Mouse (Mus musculus) heart, embryonic 11.5 days (tissue): Measurements from ENCODE around the gene Zap70. TPM values are rescaled to one million over a fixed set of nuclear protein-coding genes. Genes with fewer than 3 reads are reported as not detected.

Experiments
- ATAC-seq: fragments of 200-750 bp; cut with Nextera tagmentation; replicated peaks from 2 replicates; pipeline ENCODE4 v1.8.0; 2017; ENCODE audit warnings: moderate library complexity; ENCODE audit not compliant: insufficient number of reproducible peaks, low FRiP score, low TSS enrichment
- H3K27ac ChIP-seq: fragments of 300-500 bp; sonication (generic); 2 replicates; pipeline ENCODE4 v1.5.1; 2014; ENCODE audit warnings: mild to moderate bottlenecking, low read depth, low read length
- H3K27me3 ChIP-seq: fragments of 300-500 bp; sonication (generic); 2 replicates; pipeline ENCODE4 v1.6.1; 2014; ENCODE audit warnings: mild to moderate bottlenecking, low read length, mixed read lengths; ENCODE audit not compliant: control insufficient read depth, insufficient read depth
- H3K36me3 ChIP-seq: fragments of 300-500 bp; sonication (generic); 2 replicates; pipeline ENCODE4 v1.6.1; 2014; ENCODE audit warnings: mild to moderate bottlenecking, low read length, moderate library complexity, mixed read lengths; ENCODE audit not compliant: control insufficient read depth, insufficient read depth
- H3K4me1 ChIP-seq: fragments of 300-500 bp; sonication (generic); 2 replicates; pipeline ENCODE4 v1.6.1; 2014; ENCODE audit warnings: low read length; ENCODE audit not compliant: control insufficient read depth, insufficient read depth
- H3K4me2 ChIP-seq: fragments of 300-500 bp; sonication (generic); 2 replicates; pipeline ENCODE4 v1.6.1; 2014; ENCODE audit warnings: mild to moderate bottlenecking, moderate library complexity
- H3K4me3 ChIP-seq: fragments of 300-500 bp; sonication (generic); 2 replicates; pipeline ENCODE4 v1.5.1; 2014; ENCODE audit warnings: low read depth, low read length
- H3K9ac ChIP-seq: fragments of 300-500 bp; sonication (generic); 2 replicates; pipeline ENCODE4 v1.6.1; 2014; ENCODE audit warnings: mild to moderate bottlenecking, low read depth, low read length, moderate library complexity
- H3K9me3 ChIP-seq: fragments of 300-500 bp; sonication (generic); replicated peaks from 2 replicates; pipeline ENCODE4 v1.6.1; 2016; ENCODE audit warnings: low read length; ENCODE audit not compliant: control insufficient read depth
- WGBS: fragments of 180-500 bp; shearing (Covaris S2); extraction: QIAGEN DNeasy Blood & Tissue Kit; methylation state at CpG from one replicate; pipeline ENCODE4 v1.1.7; 2014; ENCODE audit not compliant: insufficient replicate concordance; 5-methylcytosine and 5-hydroxymethylcytosine counted together
- polyA plus RNA-seq: library from polyadenylated mRNA; unstranded; fragments of >200 nt; fragmentation: Nextera tagmentation; extraction: Ambion mirVana; gene quantifications from 2 replicates; pipeline ENCODE4 v1.2.1, GENCODE M21; 2014

The Zap70 gene
- polyA plus RNA-seq, 1 experiment from 2014 or later: 0.26 TPM

- H3K4me3 ChIP-seq: no peak overlapping the region
- H3K9ac ChIP-seq: no peak overlapping the region
- H3K4me2 ChIP-seq: no peak overlapping the region
- no peaks in the 10 kb centered on the region for H3K27me3 ChIP-seq
- no peak overlapping the region for H3K27ac ChIP-seq
- no peaks in the 10 kb centered on the region for H3K9me3 ChIP-seq
- no peak for ATAC-seq
- WGBS: 93% methylated on average over 4 of the region's 4 CpGs
- no peaks in the 10 kb centered on the region for H3K4me1 ChIP-seq
- peaks cover 43% of the 10 kb centered on the region for H3K36me3 ChIP-seq
These were observed 43.2 kb downstream of the Zap70 start for GRCm38 (mm10) chr1:36804833-36805232.

DNA sequence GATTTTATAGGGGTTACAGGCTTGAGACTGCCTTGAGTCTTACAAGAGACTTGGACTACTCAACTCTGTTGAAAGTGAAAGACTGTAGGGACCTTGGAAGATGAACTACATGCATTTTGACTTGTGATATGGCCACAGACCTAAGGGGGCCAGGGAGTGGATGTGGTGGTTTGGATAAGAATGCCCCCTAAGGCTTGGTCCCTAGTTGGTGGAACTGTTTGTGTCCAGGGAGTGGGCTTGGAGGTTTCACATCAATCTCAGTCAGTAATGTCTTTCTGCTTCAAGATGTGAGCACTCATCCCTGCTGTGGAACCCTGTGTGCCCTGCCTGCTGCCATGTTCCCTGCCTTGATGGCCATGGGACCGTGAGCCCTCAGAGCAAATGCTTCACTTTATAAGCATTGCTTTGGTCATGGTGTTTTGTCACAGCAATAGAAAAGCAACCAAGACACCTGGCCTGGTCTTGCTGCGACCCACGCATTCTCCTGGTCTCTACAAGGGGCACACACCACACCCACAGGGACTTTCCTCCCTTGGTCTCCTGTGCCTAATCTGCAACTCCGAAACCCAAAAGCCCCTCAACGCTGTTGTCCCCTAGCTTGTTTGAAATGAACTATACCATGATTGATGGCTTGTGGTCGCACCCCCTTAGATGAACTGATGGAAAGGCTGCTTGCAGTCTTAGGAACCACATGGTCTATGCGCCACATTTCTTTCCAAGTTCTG lies 44.7 kb downstream of the Zap70 start:
- Histone ChIP-seq H3K9ac (no peak overlapping the region), H3K4me1 (no peaks in the 10 kb centered on the region), H3K27me3 (no peaks in the 10 kb centered on the region), H3K36me3 (peaks cover 50% of the 10 kb centered on the region), H3K4me2 (no peak overlapping the region), H3K27ac (no peak overlapping the region), H3K4me3 (no peak overlapping the region), H3K9me3 (no peaks in the 10 kb centered on the region)
- ATAC-seq: no peak
- WGBS: 95% methylated on average over 7 of the region's 7 CpGs

DNA sequence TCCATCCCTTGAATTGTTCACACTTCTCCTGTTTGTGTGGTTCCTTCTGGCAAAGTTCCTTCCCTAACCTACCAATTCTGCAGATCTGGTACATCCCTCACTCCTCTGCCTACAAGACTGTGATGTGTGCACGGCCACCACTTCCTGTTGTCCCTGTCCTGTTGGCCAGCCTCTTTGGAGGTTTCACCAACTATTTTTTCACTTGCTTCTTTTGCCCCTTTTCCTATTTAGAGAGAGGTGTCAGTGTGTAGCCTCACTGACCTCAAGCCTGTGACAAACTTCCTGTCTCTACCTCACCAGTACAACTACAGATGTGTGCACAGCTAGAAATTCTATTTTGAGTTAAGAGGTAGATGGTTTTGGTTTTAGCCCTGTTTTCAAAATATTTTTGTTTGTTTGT lies 45.5 kb downstream of the Zap70 start:
- WGBS: 95% methylated on average over 1 of the region's 1 CpGs
- Histone ChIP-seq H3K4me2 (no peak overlapping the region), H3K9ac (no peak overlapping the region), H3K4me1 (no peaks in the 10 kb centered on the region), H3K27me3 (no peaks in the 10 kb centered on the region), H3K4me3 (no peak overlapping the region), H3K9me3 (no peaks in the 10 kb centered on the region), H3K27ac (no peak overlapping the region), H3K36me3 (peaks cover 45% of the 10 kb centered on the region)
- no peak for ATAC-seq

GRCm38 (mm10) chr1:36807782-36808565 lies 46.4 kb downstream of the Zap70 start:
- Histone ChIP-seq H3K4me3 (no peak overlapping the region), H3K4me2 (no peak overlapping the region), H3K36me3 (peaks cover 41% of the 10 kb centered on the region), H3K27ac (no peak overlapping the region), H3K9me3 (no peaks in the 10 kb centered on the region), H3K27me3 (no peaks in the 10 kb centered on the region), H3K4me1 (no peaks in the 10 kb centered on the region), H3K9ac (no peak overlapping the region)
- 94% methylated on average over 14 of the region's 14 CpGs for WGBS
- ATAC-seq: no peak

- ATAC-seq: no peak
- Histone ChIP-seq H3K4me3 (no peak overlapping the region), H3K9me3 (no peaks in the 10 kb centered on the region), H3K27ac (no peak overlapping the region), H3K4me1 (peaks cover 13% of the 10 kb centered on the region), H3K9ac (no peak overlapping the region), H3K27me3 (no peaks in the 10 kb centered on the region), H3K4me2 (no peak overlapping the region), H3K36me3 (peaks cover 31% of the 10 kb centered on the region)
- 93% methylated on average over 7 of the region's 7 CpGs for WGBS
These were observed 50.2 kb downstream of the Zap70 start for GRCm38 (mm10) chr1:36811806-36812205.

DNA sequence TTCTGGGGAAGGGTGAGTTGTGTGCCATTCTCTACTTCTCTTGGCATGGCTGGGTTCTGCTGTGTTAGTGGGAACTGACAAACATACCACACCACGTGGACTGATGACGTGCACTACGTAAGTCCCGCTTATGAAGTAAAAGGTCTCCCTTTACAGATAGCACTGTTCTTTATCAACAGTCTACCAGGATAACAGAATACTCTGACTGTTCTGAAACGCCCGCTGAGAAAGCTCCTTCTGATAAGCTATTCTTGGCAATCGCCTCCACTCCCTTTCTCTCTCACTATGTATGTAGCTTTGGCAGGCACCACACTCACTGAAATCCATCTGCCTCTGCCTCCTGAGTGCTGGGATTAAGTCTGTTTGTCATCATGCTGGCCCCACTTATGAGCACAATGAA lies 51.8 kb downstream of the Zap70 start:
- Histone ChIP-seq H3K4me2 (peak overlapping the region; percentile 16), H3K4me3 (no peak overlapping the region), H3K27ac (peak overlapping the region; percentile 4; the same call in 1 of the 2 replicates), H3K9ac (no peak overlapping the region), H3K9me3 (no peaks in the 10 kb centered on the region), H3K4me1 (peaks cover 13% of the 10 kb centered on the region), H3K36me3 (peaks cover 16% of the 10 kb centered on the region), H3K27me3 (no peaks in the 10 kb centered on the region)
- 21% methylated on average over 7 of the region's 7 CpGs for WGBS
- ATAC-seq: no peak

- Histone ChIP-seq H3K4me1 (peaks cover 13% of the 10 kb centered on the region), H3K9ac (no peak overlapping the region), H3K4me2 (no peak overlapping the region), H3K36me3 (peaks cover 18% of the 10 kb centered on the region), H3K9me3 (no peaks in the 10 kb centered on the region), H3K27me3 (no peaks in the 10 kb centered on the region), H3K4me3 (no peak overlapping the region), H3K27ac (no peak overlapping the region)
- ATAC-seq: no peak
- WGBS: 69% methylated on average over 5 of the region's 5 CpGs
These were observed 52.8 kb downstream of the Zap70 start for GRCm38 (mm10) chr1:36814271-36814903.

DNA sequence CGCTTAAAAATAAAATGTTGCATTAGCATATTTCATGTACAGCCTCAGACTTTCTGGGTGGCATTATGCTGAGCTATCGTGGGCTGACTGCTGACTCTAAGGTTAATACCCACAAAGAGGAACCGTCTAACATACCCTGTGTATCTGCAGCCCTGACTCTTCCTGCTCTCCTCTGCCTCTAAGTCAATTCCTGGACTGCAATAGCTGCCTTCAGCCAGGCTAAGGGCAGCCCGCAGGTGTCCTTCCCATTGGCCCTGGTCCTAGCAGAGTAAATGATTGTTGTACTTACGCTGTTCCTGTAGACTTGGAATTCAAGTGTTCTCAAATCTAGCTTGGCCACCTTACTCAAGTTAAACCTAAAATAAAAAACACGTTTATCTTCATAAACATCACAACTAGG lies 53.6 kb downstream of the Zap70 start:
- peaks cover 15% of the 10 kb centered on the region for H3K36me3 ChIP-seq
- H3K4me2 ChIP-seq: no peak overlapping the region
- H3K4me1 ChIP-seq: peaks cover 13% of the 10 kb centered on the region
- H3K27me3 ChIP-seq: no peaks in the 10 kb centered on the region
- no peaks in the 10 kb centered on the region for H3K9me3 ChIP-seq
- H3K27ac ChIP-seq: no peak overlapping the region
- no peak overlapping the region for H3K4me3 ChIP-seq
- no peak for ATAC-seq
- H3K9ac ChIP-seq: no peak overlapping the region
- 85% methylated on average over 6 of the region's 6 CpGs for WGBS
